Mouse (Mus musculus) CH12.LX (cell line): Measurements from ENCODE around the gene Rora. TPM values are rescaled to one million over a fixed set of nuclear protein-coding genes. Genes with fewer than 3 reads are reported as not detected.

Source experiments
- DNase-seq: peaks from one replicate; pipeline ENCODE4 v3.0.0-alpha.2; 2013; ENCODE audit errors: extremely low read depth
- H3K27ac ChIP-seq: 2 replicates; pipeline ENCODE4 v1.5.1; 2012; ENCODE audit warnings: low read depth, mild to moderate bottlenecking, control low read depth, moderate library complexity; ENCODE audit not compliant: insufficient read depth
- H3K27me3 ChIP-seq: replicated peaks from 2 replicates; pipeline ENCODE3; 2012; ENCODE audit warnings: inconsistent platforms
- H3K36me3 ChIP-seq, 2 experiments: replicated peaks in 1 of 2; 2 replicates each; pipeline versions ENCODE3 to v1.6.1; 2012; ENCODE audit warnings: inconsistent platforms in 1 of 2, low read length in 1 of 2, mild to moderate bottlenecking in 1 of 2, mixed read lengths in 1 of 2, moderate library complexity in 1 of 2; ENCODE audit not compliant: control insufficient read depth in 1 of 2, insufficient read depth in 1 of 2
- H3K4me1 ChIP-seq, 2 experiments: 2 replicates each; pipeline ENCODE4 v1.6.1; 2012; ENCODE audit warnings: inconsistent platforms in 1 of 2, moderate library complexity in 1 of 2; ENCODE audit not compliant: insufficient read depth in 2 of 2, control insufficient read depth in 1 of 2
- H3K4me2 ChIP-seq: 2 replicates; pipeline ENCODE4 v1.6.1; 2012; ENCODE audit warnings: low read depth, mild to moderate bottlenecking, control low read depth; ENCODE audit not compliant: poor library complexity, insufficient read depth, severe bottlenecking
- H3K4me3 ChIP-seq, 3 experiments: fragments of 150-350 bp in 1 of 3; sonication (generic) in 1 of 3; replicated peaks in 1 of 3; 2 replicates each; pipeline versions ENCODE3 to v1.5.1; 2011 to 2012; ENCODE audit warnings: low read depth in 2 of 3, low read length in 2 of 3, mild to moderate bottlenecking in 2 of 3, moderate library complexity in 2 of 3, control low read depth in 1 of 3, improper control_type of control experiment in 1 of 3, inconsistent platforms in 1 of 3, mixed read lengths in 1 of 3; ENCODE audit not compliant: poor library complexity in 1 of 3
- H3K79me2 ChIP-seq: replicated peaks from 2 replicates; pipeline ENCODE4 v1.6.1; 2012; ENCODE audit warnings: mild to moderate bottlenecking, moderate library complexity; ENCODE audit not compliant: control insufficient read depth, poor library complexity, insufficient read depth, severe bottlenecking; ENCODE audit errors: extremely low read depth
- H3K9ac ChIP-seq: 2 replicates; pipeline ENCODE4 v1.6.1; 2012; ENCODE audit warnings: low read depth, mild to moderate bottlenecking, control low read depth, moderate library complexity; ENCODE audit not compliant: insufficient read depth
- H3K9me3 ChIP-seq: replicated peaks from 2 replicates; pipeline ENCODE3; 2012; ENCODE audit warnings: low read length, inconsistent platforms, mixed read lengths
- BHLHE40 ChIP-seq: IDR thresholded peaks from 2 replicates; pipeline ENCODE4 v1.6.1; 2011; ENCODE audit warnings: mild to moderate bottlenecking, low read depth, low read length, improper control_type of control experiment
- CHD1 ChIP-seq: IDR thresholded peaks from 2 replicates; pipeline ENCODE4 v1.6.1; 2012; ENCODE audit warnings: low read depth, low read length, improper control_type of control experiment, inconsistent platforms
- CHD2 ChIP-seq: IDR thresholded peaks from 2 replicates; pipeline ENCODE4 v1.6.1; 2011; ENCODE audit warnings: low read length, improper control_type of control experiment
- CTCF ChIP-seq, 2 experiments: IDR thresholded peaks in 1 of 2; conservative IDR thresholded peaks in 1 of 2; 2 replicates each; pipeline ENCODE4 v1.5.1; 2011 to 2012; ENCODE audit warnings: low read depth in 2 of 2, low read length in 2 of 2, improper control_type of control experiment in 1 of 2, inconsistent platforms in 1 of 2, mild to moderate bottlenecking in 1 of 2, moderate library complexity in 1 of 2
- EP300 ChIP-seq: IDR thresholded peaks from 2 replicates; pipeline ENCODE4 v1.6.1; 2011; ENCODE audit warnings: low read length, improper control_type of control experiment
- GABPA ChIP-seq: IDR thresholded peaks from 2 replicates; pipeline ENCODE4 v1.6.1; 2012; ENCODE audit warnings: low read depth, low read length, improper control_type of control experiment, inconsistent platforms; ENCODE audit not compliant: insufficient replicate concordance
- IRF4 ChIP-seq: IDR thresholded peaks from 2 replicates; pipeline ENCODE4 v1.6.1; 2014; ENCODE audit warnings: low read depth, mild to moderate bottlenecking, inconsistent platforms, low read length, improper control_type of control experiment
- MAFK ChIP-seq: IDR thresholded peaks from 2 replicates; pipeline ENCODE4 v1.6.1; 2011; ENCODE audit warnings: low read length, improper control_type of control experiment; ENCODE audit not compliant: insufficient replicate concordance
- MAZ ChIP-seq: IDR thresholded peaks from 2 replicates; pipeline ENCODE4 v1.6.1; 2012; ENCODE audit warnings: low read depth, mild to moderate bottlenecking, inconsistent platforms, low read length, improper control_type of control experiment, moderate library complexity
- MXI1 ChIP-seq: IDR thresholded peaks from 2 replicates; pipeline ENCODE4 v1.6.1; 2011; ENCODE audit warnings: mild to moderate bottlenecking, low read depth, low read length, improper control_type of control experiment
- MYC ChIP-seq: IDR thresholded peaks from 2 replicates; pipeline ENCODE4 v1.6.1; 2011; ENCODE audit warnings: low read depth, mild to moderate bottlenecking, improper control_type of control experiment, low read length
- NELFE ChIP-seq: IDR thresholded peaks from 2 replicates; pipeline ENCODE4 v1.6.1; 2011; ENCODE audit warnings: low read depth, low read length, improper control_type of control experiment
- NRF1 ChIP-seq: IDR thresholded peaks from 2 replicates; pipeline ENCODE4 v1.6.1; 2014; ENCODE audit warnings: low read depth, mild to moderate bottlenecking, inconsistent platforms, low read length, improper control_type of control experiment, moderate library complexity
- POLR2AphosphoS2 ChIP-seq: IDR thresholded peaks from 2 replicates; pipeline ENCODE4 v1.6.1; 2011; ENCODE audit warnings: low read depth, low read length, improper control_type of control experiment
- RAD21 ChIP-seq: IDR thresholded peaks from 2 replicates; pipeline ENCODE4 v1.6.1; 2011; ENCODE audit warnings: low read depth, mild to moderate bottlenecking, low read length, improper control_type of control experiment, moderate library complexity
- UBTF ChIP-seq: IDR thresholded peaks from 2 replicates; pipeline ENCODE4 v1.6.1; 2012; ENCODE audit warnings: low read depth, mild to moderate bottlenecking, inconsistent platforms, low read length, improper control_type of control experiment, moderate library complexity
- USF1 ChIP-seq: IDR thresholded peaks from 2 replicates; pipeline ENCODE4 v1.6.1; 2014; ENCODE audit warnings: low read depth, mild to moderate bottlenecking, inconsistent platforms, low read length, improper control_type of control experiment
- USF2 ChIP-seq: conservative IDR thresholded peaks from 2 replicates; pipeline ENCODE4 v1.6.1; 2011; ENCODE audit warnings: low read depth, low read length, improper control_type of control experiment
- ZC3H11A ChIP-seq: IDR thresholded peaks from 2 replicates; pipeline ENCODE4 v1.6.1; 2012; ENCODE audit warnings: low read depth, mild to moderate bottlenecking, inconsistent platforms, low read length, improper control_type of control experiment
- dilution Hi-C: fragments of 300-500 bp; cut with MboI; formaldehyde crosslinking; loops from 2 replicates; pipeline ENCODE4 v1.14.3; 2020; ENCODE audit warnings: low sequenced_read_pairs; ENCODE audit not compliant: extremely low pct_unique_long_range_greater_than_20kb, extremely low pct_ligation_motif_present
- in situ Hi-C: fragments of 300-500 bp; cut with MboI; formaldehyde crosslinking; loops from 3 replicates; pipeline ENCODE4 v1.14.3; 2019; ENCODE audit warnings: low sequenced_read_pairs, low pct_ligation_motif_present, low pct_unique_long_range_greater_than_20kb, mixed read lengths
- polyA plus RNA-seq: library from polyadenylated mRNA; unstranded; fragments of >175 nt; gene quantifications from 2 replicates; pipeline ENCODE4 v1.2.1, GENCODE M21; 2012; ENCODE audit warnings: low read depth; ENCODE audit not compliant: insufficient read length
- total RNA-seq, 2 experiments: library from RNA; depleted of rRNA; stranded (reverse); fragments of 300-350 nt in 1 of 2; fragments of >200 nt in 1 of 2; gene quantifications; 2 replicates each; pipeline ENCODE4 v1.2.3; 2012 to 2014

Rora gene
- total and polyA plus RNA-seq, 3 experiments = 0.36 to 0.66 (median 0.64) TPM

DNA sequence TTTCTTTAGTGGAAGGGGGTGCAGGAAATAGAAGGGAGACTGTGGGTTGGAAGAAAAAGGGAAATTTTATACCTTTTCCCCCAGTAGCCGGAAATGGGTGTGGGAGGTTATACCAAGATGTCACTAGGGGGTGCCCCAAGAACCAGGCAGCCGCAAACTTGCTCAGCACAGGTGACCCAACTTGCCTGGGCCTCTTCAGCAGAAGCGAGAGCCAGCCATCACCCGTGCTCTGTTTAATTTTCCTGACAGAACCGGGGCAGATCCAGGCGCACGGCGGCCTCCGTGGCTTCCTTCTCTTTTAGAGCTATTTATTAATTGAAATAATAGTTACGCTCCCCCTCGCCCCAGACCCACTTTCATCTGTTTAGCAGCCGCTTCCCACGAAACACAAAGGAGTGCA is 313.0 kb downstream of the Rora start:
- in situ Hi-C loops = loop anchor here (25.0 kb wide), 2 partner anchors 321 to 521 kb away; no protein-coding TSS in a partner anchor
- Histone ChIP-seq H3K4me1 (peaks cover 0 to 28% of the 10 kb centered on the region in 2 experiments; a peak in 2 of 4 replicates), H3K4me3 (no peak overlapping the region), H3K9me3 (peaks cover 14% of the 10 kb centered on the region), H3K27ac (no peak overlapping the region), H3K4me2 (no peak overlapping the region), H3K36me3 (no peaks in the 10 kb centered on the region), H3K27me3 (no peaks in the 10 kb centered on the region), H3K9ac (no peak overlapping the region), H3K79me2 (no peaks in the 10 kb centered on the region)
- TF ChIP-seq EP300 (no peak), ZC3H11A (no peak), CTCF (conservative IDR thresholded peaks at IDR 0.05 in 1 of 2, IDR thresholded peaks at IDR 0.05 in 1 of 2; ENCODE audit: low read depth in 2 of 2, low read length in 2 of 2) (peak in 1 of 2 experiments; percentile 13; a peak in 1 of 4 replicates), GABPA (no peak), BHLHE40 (0 out of 2 replicates have a peak, but pooled peaks have one; percentile 24), RAD21 (peak; percentile 23)
- dilution Hi-C loops = no loop called here
- DNase-seq = peak; percentile 56

DNA sequence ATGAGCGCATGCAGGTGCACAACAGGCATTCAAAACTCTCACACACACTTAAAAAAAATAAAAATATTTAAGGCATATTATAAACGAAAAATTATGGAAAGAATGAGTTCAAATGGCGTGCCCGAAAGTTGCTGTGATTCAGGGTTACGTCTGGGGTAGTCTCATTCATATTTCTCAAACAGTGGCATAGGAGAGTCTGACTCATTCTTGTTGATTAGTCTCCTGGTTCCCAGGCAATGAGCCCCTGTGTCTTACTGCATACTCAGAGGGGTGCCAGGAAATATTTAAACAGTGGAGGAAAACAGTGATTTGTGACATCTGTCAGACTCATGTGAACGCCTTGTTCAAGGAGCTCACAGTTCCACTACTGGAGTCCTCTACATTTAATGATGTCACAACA is 316.5 kb downstream of the Rora start:
- H3K79me2 ChIP-seq = no peaks in the 10 kb centered on the region
- DNase-seq = no peak
- no peak overlapping the region for H3K9ac ChIP-seq
- TF ChIP-seq MAZ = no peak
- TF ChIP-seq USF2 = no peak
- no peak for TF ChIP-seq MXI1
- no peak for TF ChIP-seq BHLHE40
- peaks cover 0 to 49% of the 10 kb centered on the region in 2 experiments; a peak in 2 of 4 replicates for H3K4me1 ChIP-seq
- dilution Hi-C loops = no loop called here
- H3K27me3 ChIP-seq = no peaks in the 10 kb centered on the region
- in situ Hi-C loops = loop anchor here (25.0 kb wide), 2 partner anchors 317 to 517 kb away; no protein-coding TSS in a partner anchor
- no peak overlapping the region for H3K27ac ChIP-seq
- H3K36me3 ChIP-seq = no peaks in the 10 kb centered on the region
- H3K4me3 ChIP-seq = no peak overlapping the region
- no peak overlapping the region for H3K4me2 ChIP-seq
- H3K9me3 ChIP-seq = peaks cover 23% of the 10 kb centered on the region

DNA sequence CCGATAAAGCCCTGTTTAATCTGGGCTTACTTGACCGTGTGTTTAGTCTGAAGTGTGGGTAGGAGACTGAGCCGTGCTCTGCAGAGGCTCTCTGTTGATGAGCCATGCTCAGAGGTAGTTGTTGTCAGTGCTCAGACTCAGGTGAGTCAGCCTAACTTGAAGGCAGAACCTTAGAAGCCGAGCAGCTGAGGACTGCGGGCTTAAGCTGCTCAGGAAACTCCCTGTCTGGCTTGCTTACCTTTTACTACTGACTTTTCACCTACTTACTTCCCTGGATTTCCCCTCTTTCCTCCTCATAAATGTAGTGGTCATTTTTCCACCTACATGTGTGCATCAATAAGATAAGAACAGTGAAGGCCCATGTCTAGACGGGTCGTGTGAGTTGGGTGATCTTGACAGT is 318.7 kb downstream of the Rora start:
- Histone ChIP-seq H3K4me2 (no peak overlapping the region), H3K9ac (no peak overlapping the region), H3K27ac (no peak overlapping the region), H3K36me3 (no peaks in the 10 kb centered on the region), H3K4me3 (no peak overlapping the region), H3K79me2 (no peaks in the 10 kb centered on the region), H3K9me3 (peaks cover 25% of the 10 kb centered on the region), H3K4me1 (peaks cover 0 to 35% of the 10 kb centered on the region in 2 experiments; a peak in 2 of 4 replicates), H3K27me3 (no peaks in the 10 kb centered on the region)
- TF ChIP-seq USF1 (no peak), GABPA (no peak), MYC (no peak), BHLHE40 (no peak), POLR2AphosphoS2 (no peak), CHD1 (no peak), MXI1 (no peak), CHD2 (no peak), IRF4 (no peak), MAFK (no peak), UBTF (no peak), USF2 (no peak), NELFE (no peak), MAZ (no peak), ZC3H11A (no peak), NRF1 (no peak)
- DNase-seq = no peak
- dilution Hi-C loops (no loop called here), in situ Hi-C loops (loop anchor here (25.0 kb wide), 2 partner anchors 315 to 515 kb away; no protein-coding TSS in a partner anchor)
